Mouse (Mus musculus) adrenal gland, adult 18-20 months (tissue): ENCODE data around the gene Olfr693. TPM values are rescaled to one million over a fixed set of nuclear protein-coding genes. Genes with fewer than 3 reads are reported as not detected.
"Not testable (repeated sequence)": the region's sequence is repeated elsewhere in the genome, so short reads cannot be mapped to it uniquely, and the experiment has no call there.

ENCODE experiments used
- DNase-seq, 2 experiments: peaks; one replicate each; pipeline ENCODE4 v3.0.0; 2021 to 2022; ENCODE audit warnings: low spot score in 2 of 2
- long read RNA-seq, 2 experiments: library from polyadenylated mRNA; stranded (forward); transcript quantifications; one replicate each; pipeline ENCODE4 v2.0.0; 2021
- total RNA-seq, 2 experiments: library from RNA; stranded (reverse); gene quantifications; 1 replicate in 1 of 2; 2 replicates in 1 of 2; pipeline ENCODE4 v1.2.3; 2021

Gene Olfr693
- total RNA-seq: not detected
- long read RNA-seq, experiment 1: 0 reads
- long read RNA-seq, experiment 2: 0 reads

GRCm38 (mm10) chr7:106680484-106680883 is at the start of gene Olfr693:
TSS of gene Olfr693 (minus strand) at chr7:106680584.
- DNase-seq: no peak

GRCm38 (mm10) chr7:106725654-106726053 is 45.3 kb upstream of the Olfr693 start:
- DNase-seq: not testable (repeated sequence)

GRCm38 (mm10) chr7:106716296-106716695 is 35.9 kb upstream of the Olfr693 start, which contains the start of gene Olfr695:
TSS of gene Olfr695 (minus strand) at chr7:106716396.
- DNase-seq: no peak

GRCm38 (mm10) chr7:106711463-106711862 is 31.1 kb upstream of the Olfr693 start:
- no peak for DNase-seq

GRCm38 (mm10) chr7:106707705-106708104 is 27.3 kb upstream of the Olfr693 start:
- DNase-seq: not testable (repeated sequence)

- DNase-seq: no peak
These were observed 16.5 kb upstream of the Olfr693 start for GRCm38 (mm10) chr7:106696891-106697290.

GRCm38 (mm10) chr7:106692976-106693375 is 12.6 kb upstream of the Olfr693 start:
- no peak for DNase-seq

DNA sequence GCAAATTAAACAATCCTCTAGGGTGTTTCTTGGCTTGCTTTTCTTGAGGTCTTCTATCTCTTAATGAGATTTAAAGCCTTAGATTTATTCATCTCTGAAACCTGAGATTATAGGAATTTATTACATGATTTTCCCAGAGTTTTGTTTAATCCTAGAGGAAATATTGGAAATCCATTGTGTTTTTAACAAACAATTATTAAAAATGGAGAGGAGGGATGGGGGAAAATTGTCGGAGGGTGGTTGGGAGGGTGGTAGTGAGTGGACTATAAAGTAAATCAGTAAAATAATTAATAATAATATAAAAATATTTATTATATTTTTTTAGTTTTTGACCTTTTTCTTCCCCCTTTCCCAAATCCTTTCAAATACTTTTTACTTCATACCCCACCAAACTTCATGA is 11.3 kb upstream of the Olfr693 start, which contains the start of gene Olfr694:
Gene Olfr694 (minus strand): TSS at position 101 of the 400 bp plus-strand sequence.
- no peak for DNase-seq

GRCm38 (mm10) chr7:106685382-106685781 is 5.0 kb upstream of the Olfr693 start:
- DNase-seq: no peak

DNA sequence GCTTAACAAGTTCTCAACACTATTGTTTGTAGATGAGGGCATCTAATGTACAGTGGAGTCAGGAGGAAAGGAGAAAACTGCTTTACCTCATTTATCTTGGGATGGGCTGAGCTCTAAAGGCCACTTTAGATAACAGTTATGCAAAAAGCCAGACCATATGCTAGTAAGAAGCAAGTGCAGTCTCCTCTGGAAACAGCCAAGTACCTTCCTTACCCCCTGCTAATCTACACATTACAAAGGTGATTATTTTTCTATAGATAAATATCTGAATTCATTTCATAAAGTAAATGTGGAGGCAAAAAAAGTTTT is 28.1 kb downstream of the Olfr693 start:
- no peak for DNase-seq

GRCm38 (mm10) chr7:106651555-106652343 is 28.6 kb downstream of the Olfr693 start:
- DNase-seq: no peak

DNA sequence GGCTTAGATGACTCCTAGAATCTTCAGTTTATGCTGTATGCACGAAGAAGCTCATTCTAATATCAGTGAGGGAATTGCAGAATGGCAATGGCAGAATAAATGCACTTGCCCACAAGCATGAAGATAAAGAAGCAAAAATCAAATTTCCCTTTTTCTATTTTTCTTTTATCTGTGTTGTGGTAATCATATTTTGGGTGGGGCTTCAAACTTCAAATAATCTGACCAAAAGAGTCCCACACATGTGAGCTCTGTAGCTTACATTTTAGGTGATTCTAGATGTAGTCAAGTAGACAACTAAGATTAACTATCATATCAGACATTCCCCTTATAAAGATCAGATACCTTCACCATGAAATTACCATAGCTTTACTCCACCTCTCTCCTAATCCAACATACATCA is 30.6 kb downstream of the Olfr693 start:
- no peak for DNase-seq

DNA sequence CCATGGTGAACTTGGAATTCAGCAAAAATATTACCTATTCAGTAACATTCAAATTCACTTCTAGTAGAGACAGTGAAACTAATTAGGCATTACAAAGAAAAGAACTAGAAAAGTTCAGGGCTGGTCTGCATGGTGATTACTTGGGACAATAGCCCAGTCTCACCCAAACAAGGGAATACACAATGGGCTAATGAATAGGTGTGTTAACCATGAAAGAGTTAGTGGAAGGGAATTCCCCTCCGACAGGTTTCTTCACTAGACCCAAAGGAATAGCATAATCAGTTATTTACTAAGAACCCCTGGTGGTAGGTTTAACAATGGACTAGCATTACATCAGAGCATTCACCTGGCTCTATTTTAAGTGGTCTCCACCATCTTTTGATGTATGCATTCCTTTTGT is 35.1 kb downstream of the Olfr693 start:
- DNase-seq: no peak

DNA sequence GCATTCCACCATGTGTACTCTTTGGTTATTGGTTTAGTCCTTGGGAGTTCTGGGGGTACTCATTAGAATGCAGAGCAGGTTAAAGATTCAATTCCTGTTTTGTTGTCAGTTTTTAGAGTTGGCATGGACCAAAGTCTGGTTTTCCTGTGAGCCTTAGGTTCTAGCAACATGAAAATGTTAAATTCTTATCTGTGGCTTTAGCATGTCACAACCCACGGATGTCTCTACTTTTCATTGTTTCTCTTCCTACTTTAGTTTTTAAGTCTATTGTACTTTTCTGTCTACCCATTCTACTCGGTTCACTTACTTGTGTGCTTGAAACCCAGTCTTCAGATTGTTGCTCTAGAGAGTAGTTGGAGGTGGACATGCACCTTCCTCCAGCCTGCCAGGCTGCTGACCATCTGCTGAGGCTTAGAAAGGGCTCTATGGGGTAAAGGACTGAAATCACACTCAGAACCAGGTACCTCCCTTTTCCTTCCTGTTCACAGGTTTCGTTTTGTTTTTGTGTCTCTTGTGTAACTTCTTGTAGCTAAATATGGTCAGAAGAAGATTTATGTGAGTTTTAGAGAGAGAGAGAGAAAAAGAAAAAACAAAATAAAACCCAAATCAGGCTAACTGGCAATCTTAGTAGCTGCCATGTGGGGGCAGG is 36.0 kb downstream of the Olfr693 start:
- DNase-seq: no peak

DNA sequence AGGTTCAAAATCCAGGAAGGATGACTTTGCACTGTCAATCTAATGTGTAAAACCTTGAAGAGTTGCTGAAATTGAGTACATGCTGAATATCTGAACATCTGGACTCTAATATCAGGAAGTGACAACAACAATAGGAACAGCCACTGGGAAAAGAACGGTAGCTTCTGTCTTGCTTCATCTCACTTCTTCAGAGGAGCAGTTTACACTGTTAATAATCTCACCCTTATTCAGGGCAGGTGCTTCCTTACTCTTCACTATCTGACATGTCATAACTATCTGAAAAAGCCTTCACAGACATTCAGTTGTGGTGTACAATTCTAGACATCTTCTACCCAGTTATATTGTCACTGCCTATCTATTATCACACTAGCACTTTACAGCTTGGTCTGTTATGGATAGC is 39.5 kb downstream of the Olfr693 start:
- no peak for DNase-seq

- DNase-seq: no peak
These were observed 44.8 kb downstream of the Olfr693 start for GRCm38 (mm10) chr7:106635560-106635959.

Other genes with a start within 250 kb of the Olfr693 start
- gene Olfr694, start 11.2 kb upstream of the Olfr693 start, total RNA-seq: not detected
- not detected for gene Olfr695, start 35.8 kb upstream of the Olfr693 start, total RNA-seq
- not detected for gene Olfr697, start 61.9 kb upstream of the Olfr693 start, total RNA-seq
- gene Olfr698, start 74.8 kb upstream of the Olfr693 start, total RNA-seq: not detected
- not detected for gene Olfr699, start 112.6 kb upstream of the Olfr693 start, total RNA-seq
- gene Olfr700, start 128.2 kb upstream of the Olfr693 start, total RNA-seq: not detected
- not detected for gene Olfr701, start 133.5 kb upstream of the Olfr693 start, total RNA-seq
- gene Olfr702, start 153.3 kb upstream of the Olfr693 start, total RNA-seq: not detected
- gene Olfr703, start 162.8 kb upstream of the Olfr693 start, total RNA-seq: not detected
- not detected for gene Olfr704, start 182.6 kb upstream of the Olfr693 start, total RNA-seq
- not detected for gene Olfr705, start 196.3 kb upstream of the Olfr693 start, total RNA-seq
- not detected for gene Olfr706, start 207.6 kb upstream of the Olfr693 start, total RNA-seq
- gene Olfr707, start 220.7 kb upstream of the Olfr693 start, total RNA-seq: not detected
- gene Olfr1532-ps1, start 227.4 kb upstream of the Olfr693 start, total RNA-seq: not detected